26 mouse cellular contexts compared by ENCODE assay signal in the genomic region with DNA sequence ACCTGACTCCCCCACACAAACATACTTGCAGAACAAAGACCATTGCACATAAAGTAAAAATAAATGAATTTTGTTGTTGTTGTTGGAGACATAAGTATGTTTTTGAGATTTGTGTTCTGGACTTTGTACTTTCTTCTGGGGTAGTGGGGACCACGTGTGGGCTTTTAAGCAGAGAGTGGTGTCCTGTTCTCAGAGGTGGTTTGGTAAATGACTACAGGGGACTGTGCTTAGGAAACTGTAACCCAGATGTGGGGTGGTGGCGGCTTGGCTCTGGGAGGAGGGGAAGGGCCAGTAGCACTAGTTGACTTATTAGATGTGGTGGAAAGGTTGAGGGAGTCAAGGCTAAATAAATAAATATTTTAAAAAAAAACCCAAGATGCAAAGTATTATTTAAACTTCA. TPM values are rescaled to one million over a fixed set of nuclear protein-coding genes. Genes with fewer than 3 reads are reported as not detected.
DNase-seq lines count a peak whose midpoint lies in the region; ATAC-seq and TF ChIP-seq lines count a peak whose summit lies in the region.
"Had no signal": no experiment of that assay in that cellular context is flagged by ENCODE, and none has a peak within 500 bp of the region (broad histone marks: within the 10 kb centered on the region; RNA-seq: fewer than 3 reads in every experiment).

No protein-coding gene starts in this region.

- ATAC-seq in kidney, postnatal 0 days (replicated peaks; ENCODE audit: low FRiP score, low read depth), result 0 out of 2 replicates have a peak, but pooled peaks have one; percentile 37
- ATAC-seq: CD4-positive, CD25-positive, alpha-beta regulatory T cell, adult 4 months; forebrain, embryonic 15.5 days had no signal

- H3K36me3 ChIP-seq in kidney, postnatal 0 days (ENCODE audit: insufficient read depth, low read length), result no peaks in the 10 kb centered on the region
- H3K36me3 ChIP-seq: embryonic facial prominence, embryonic 13.5 days; forebrain, embryonic 15.5 days; hindbrain, embryonic 12.5 days; hindbrain, embryonic 15.5 days had no signal

- no peak for TF ChIP-seq CTCF in kidney, postnatal 0 days (IDR thresholded peaks at IDR 0.05; ENCODE audit: low read depth)

- H3K9me3 ChIP-seq in kidney, postnatal 0 days (replicated peaks; ENCODE audit: low read length), result no peaks in the 10 kb centered on the region
- H3K9me3 ChIP-seq: embryonic facial prominence, embryonic 10.5 days; embryonic facial prominence, embryonic 13.5 days; forebrain, embryonic 12.5 days; forebrain, embryonic 15.5 days; hindbrain, embryonic 12.5 days; hindbrain, embryonic 15.5 days had no signal

- H3K4me1 ChIP-seq in kidney, postnatal 0 days (replicated peaks; ENCODE audit: insufficient read depth, low read length), result 0 out of 2 replicates have a peak, but pooled peaks cover 8% of the 10 kb centered on the region
- H3K4me1 ChIP-seq: embryonic facial prominence, embryonic 10.5 days; hindbrain, embryonic 12.5 days had no signal

- no peaks in the 10 kb centered on the region for H3K27me3 ChIP-seq in kidney, postnatal 0 days (ENCODE audit: insufficient read depth, low read length)
- H3K27me3 ChIP-seq: embryonic facial prominence, embryonic 13.5 days; forebrain, embryonic 12.5 days; forebrain, embryonic 15.5 days; hindbrain, embryonic 12.5 days; hindbrain, embryonic 15.5 days had no signal

- H3K27ac ChIP-seq in kidney, postnatal 0 days, result no peak overlapping the region
- H3K27ac ChIP-seq: embryonic facial prominence, embryonic 10.5 days; embryonic facial prominence, embryonic 13.5 days; forebrain, embryonic 12.5 days; forebrain, embryonic 15.5 days; hindbrain, embryonic 12.5 days; hindbrain, embryonic 15.5 days had no signal

- peak; percentile 59 for DNase-seq in kidney, adult 9 months
- no peak for DNase-seq in kidney, postnatal 10 days
- no peak for DNase-seq in kidney, postnatal 0 days (ENCODE audit: low spot score)
- no peak for DNase-seq in kidney, adult 11 months
- DNase-seq in kidney, postnatal 36 days, result peak; percentile 31 to 54
- no peak for DNase-seq in cerebellum, adult 11-12 months
- DNase-seq: adrenal gland, adult 2 months; adrenal gland, postnatal 14 days; cerebellum, adult 11 months; cerebellum, adult 8-10 months; cerebellum, postnatal 10 days; cerebellum, postnatal 36 days; embryo, embryonic 11 days; gastrocnemius, postnatal 25 days had no signal

- no peak overlapping the region for H3K9ac ChIP-seq in kidney, postnatal 0 days (ENCODE audit: low read depth, low read length)
- H3K9ac ChIP-seq: embryonic facial prominence, embryonic 13.5 days; forebrain, embryonic 12.5 days; forebrain, embryonic 15.5 days; hindbrain, embryonic 12.5 days; hindbrain, embryonic 15.5 days had no signal

- 62% methylated on average over 2 of the region's 2 CpGs for WGBS in kidney, postnatal 0 days

- H3K4me3 ChIP-seq in kidney, postnatal 0 days (replicated peaks; ENCODE audit: low read depth, low read length), result no peak overlapping the region
- H3K4me3 ChIP-seq: embryonic facial prominence, embryonic 10.5 days; embryonic facial prominence, embryonic 13.5 days; erythroblast, embryonic 14.5 days; forebrain, embryonic 12.5 days; forebrain, embryonic 15.5 days; hindbrain, embryonic 12.5 days; hindbrain, embryonic 15.5 days had no signal

- H3K4me2 ChIP-seq in kidney, postnatal 0 days (ENCODE audit: low read length), result no peak overlapping the region
- H3K4me2 ChIP-seq: embryonic facial prominence, embryonic 13.5 days; forebrain, embryonic 12.5 days; forebrain, embryonic 15.5 days; heart, embryonic 11.5 days; hindbrain, embryonic 12.5 days; hindbrain, embryonic 15.5 days had no signal

RNA-seq across cellular contexts. Expression of a gene that starts 9.7 kb away (rescaled TPM):
- 18.1 and 18.6 TPM in 2 replicates for polyA plus RNA-seq in kidney, postnatal 0 days (2015; fragmentation: Nextera tagmentation; extraction: Ambion mirVana)

RNA-seq across cellular contexts. Expression of a gene that starts 19.4 kb away (rescaled TPM):
- 54.6 and 63.2 TPM in 2 replicates for polyA plus RNA-seq in kidney, postnatal 0 days (2015; fragmentation: Nextera tagmentation; extraction: Ambion mirVana)

RNA-seq across cellular contexts. Expression of a gene that starts 55.7 kb away (rescaled TPM):
- 0.26 and 0.32 TPM in 2 replicates for polyA plus RNA-seq in kidney, postnatal 0 days (2015; fragmentation: Nextera tagmentation; extraction: Ambion mirVana)
- polyA plus RNA-seq: C2C12; embryonic facial prominence, embryonic 10.5 days; embryonic facial prominence, embryonic 13.5 days; erythroblast, embryonic 14.5 days; forebrain, embryonic 12.5 days; forebrain, embryonic 15.5 days; heart, embryonic 11.5 days; heart, embryonic 14.5 days; heart, postnatal 0 days; hindbrain, embryonic 12.5 days; hindbrain, embryonic 15.5 days had no signal

Comparison
In these comparisons a context has a peak if more than half of its experiments do, and no peak if none do; other contexts are left out.
1. DNase-seq: peak in kidney, adult 9 months (single experiment) and kidney, postnatal 36 days (2 of 2); none in kidney, postnatal 10 days (single experiment), kidney, postnatal 0 days (single experiment), kidney, adult 11 months (single experiment) and cerebellum, adult 11-12 months (single experiment).